Mouse (Mus musculus) heart, adult 11 months (tissue): ENCODE data around the gene Hes7.
A peak's percentile ranks its signal among the peaks of the same experiment; 100 is the strongest.

Source experiments
- DNase-seq: peaks from one replicate; pipeline ENCODE4 v3.0.0; 2022

Gene Hes7

DNA sequence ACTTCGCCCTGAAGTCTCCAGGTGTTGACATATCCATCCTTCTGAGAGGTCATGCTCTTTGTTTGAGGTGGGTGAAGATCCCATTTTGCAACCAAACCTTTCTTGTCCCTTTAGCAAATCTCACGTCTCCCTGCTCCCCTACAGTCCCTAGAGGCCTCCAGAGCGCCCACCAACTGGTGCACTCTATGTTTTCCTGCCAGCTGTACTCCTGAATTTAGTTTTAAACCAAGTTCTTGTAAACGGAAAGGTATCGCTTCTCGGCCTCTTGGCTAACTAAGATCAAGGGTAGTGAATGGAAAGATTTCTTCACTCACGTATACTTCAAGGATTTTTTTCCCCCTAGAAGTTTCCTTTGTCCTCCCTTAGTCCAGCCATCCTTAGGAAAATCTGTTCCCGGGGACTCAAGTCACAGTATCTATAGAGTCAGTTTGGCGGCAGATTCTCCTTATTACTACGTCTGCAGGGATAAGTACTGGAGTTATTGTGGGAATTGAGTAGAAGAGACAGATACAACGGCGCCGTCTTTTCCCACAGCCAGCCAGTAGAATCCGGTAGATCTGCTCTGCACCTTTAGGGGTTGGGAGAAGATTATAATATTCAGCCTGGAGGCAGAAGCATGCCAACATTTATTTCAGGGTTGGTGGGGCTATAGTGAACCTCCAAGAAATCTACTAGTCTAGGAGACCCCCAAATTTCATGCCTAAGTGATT lies 603 bp upstream of the Hes7 start:
- no peak for DNase-seq

DNA sequence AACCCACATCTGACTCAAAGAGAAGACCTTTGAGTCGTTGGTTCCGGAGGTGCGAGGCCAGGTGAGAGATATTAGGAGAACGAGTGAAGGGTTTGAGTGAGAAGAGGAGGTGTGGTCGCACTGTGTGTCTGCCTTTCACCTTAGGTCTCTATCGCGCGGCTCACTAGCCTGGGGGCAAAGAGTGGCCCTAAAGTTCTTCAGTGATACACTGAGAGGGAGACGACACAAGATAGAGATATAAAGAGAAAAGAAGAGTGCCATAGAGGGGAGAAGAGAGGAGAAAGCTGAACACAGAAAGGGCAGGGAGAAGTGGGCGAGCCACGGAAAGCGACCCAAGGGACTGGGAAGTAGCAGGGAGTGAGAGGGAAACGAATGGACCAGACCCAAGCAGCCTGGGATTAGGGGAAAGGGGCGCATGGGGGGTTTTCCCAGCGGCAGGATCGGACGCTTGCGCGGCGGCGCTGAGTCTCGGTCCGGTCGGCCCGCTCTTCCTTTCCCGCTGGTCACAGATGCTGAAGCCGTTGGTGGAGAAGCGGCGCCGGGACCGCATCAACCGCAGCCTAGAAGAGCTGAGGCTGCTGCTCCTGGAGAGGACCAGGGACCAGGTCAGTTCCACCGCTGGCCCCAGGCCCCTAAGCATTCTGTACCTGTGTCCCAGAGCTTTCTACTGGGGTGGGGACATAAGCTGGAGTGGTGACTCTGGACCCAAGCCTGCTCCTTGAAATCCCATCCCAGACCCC lies 967 bp downstream of the Hes7 start:
- peak; percentile 96 for DNase-seq

GRCm38 (mm10) chr11:69121741-69122335 lies 1.6 kb downstream of the Hes7 start:
- no peak for DNase-seq

DNA sequence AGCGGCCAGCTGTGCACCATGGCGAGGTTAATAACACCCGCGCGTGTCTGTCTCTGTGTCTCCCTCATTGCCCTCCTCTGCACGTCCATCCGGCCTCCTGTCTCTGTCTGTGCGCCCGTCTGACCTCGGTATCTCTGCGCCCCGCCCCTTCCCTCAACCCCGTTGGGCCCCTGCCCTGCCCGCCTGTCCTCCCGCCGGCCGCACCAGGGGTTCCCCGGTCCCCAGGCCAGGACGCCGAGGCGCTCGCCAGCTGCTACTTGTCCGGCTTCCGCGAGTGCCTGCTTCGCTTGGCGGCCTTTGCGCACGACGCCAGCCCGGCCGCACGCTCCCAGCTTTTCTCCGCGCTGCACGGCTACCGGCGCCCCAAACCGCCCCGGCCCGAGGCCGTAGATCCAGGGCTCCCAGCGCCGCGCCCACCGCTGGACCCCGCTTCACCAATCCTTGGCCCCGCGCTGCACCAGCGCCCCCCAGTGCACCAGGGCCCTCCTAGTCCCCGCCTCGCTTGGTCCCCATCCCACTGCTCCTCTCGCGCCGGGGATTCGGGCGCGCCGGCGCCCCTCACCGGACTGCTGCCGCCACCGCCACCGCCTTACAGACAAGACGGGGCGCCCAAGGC lies 2.2 kb downstream of the Hes7 start, which contains the start of gene 9130213A22Rik:
TSS of gene 9130213A22Rik (minus strand) at position 254 of the 616 bp plus-strand sequence.
- DNase-seq: peak; percentile 99

GRCm38 (mm10) chr11:69123056-69123692 lies 3.0 kb downstream of the Hes7 start:
- DNase-seq: peak; percentile 98

DNA sequence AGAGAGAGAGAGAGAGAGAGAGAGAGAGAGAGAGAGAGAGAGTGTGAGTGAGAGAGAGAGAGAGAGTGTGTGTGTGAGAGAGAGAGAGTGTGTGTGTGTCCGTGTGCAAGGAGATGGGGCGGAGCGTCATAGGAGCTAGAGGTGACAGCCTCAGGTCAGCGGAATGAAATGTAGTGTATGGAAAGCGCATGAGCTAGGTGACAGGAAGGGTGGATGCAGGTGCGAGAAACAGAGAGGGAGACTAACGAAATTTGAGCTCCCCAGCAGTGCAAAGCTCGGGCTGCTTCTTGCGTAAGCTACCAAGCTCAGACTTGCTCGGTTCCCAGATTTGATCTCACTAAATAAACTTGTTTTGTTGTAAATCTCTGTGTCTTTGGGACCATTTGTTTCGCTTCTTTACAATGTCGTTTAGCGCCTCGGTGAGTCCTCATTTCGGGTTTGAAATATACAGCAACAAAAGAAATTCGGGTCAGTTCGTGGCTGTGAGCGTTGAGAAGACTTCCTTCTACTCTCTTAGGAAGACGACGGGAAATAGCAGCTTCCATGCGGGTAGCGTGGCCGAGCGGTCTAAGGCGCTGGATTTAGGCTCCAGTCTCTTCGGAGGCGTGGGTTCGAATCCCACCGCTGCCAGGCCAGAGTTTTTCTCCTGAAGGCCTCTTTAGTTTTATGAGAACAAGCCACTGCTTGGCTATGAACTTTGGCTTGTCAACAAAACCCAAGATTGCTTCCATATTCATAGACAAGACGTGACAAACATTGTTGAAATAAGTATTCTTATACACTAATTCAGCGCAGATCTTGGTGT lies 3.7 kb downstream of the Hes7 start:
- peak; percentile 98 for DNase-seq

DNA sequence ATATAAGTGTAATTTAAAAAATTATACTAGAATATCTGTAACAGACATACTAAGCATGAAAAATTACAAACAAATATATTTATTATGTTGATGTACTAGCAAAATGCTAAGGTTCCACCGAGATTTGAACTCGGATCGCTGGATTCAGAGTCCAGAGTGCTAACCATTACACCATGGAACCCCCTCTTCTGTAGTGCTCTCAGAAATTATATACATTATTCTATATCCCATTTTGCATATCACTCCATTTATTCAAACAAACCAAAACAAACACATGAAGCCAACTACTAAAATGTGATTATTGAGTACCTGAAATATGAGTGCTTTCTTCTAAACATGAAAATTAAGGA lies 4.3 kb downstream of the Hes7 start:
- no peak for DNase-seq

DNA sequence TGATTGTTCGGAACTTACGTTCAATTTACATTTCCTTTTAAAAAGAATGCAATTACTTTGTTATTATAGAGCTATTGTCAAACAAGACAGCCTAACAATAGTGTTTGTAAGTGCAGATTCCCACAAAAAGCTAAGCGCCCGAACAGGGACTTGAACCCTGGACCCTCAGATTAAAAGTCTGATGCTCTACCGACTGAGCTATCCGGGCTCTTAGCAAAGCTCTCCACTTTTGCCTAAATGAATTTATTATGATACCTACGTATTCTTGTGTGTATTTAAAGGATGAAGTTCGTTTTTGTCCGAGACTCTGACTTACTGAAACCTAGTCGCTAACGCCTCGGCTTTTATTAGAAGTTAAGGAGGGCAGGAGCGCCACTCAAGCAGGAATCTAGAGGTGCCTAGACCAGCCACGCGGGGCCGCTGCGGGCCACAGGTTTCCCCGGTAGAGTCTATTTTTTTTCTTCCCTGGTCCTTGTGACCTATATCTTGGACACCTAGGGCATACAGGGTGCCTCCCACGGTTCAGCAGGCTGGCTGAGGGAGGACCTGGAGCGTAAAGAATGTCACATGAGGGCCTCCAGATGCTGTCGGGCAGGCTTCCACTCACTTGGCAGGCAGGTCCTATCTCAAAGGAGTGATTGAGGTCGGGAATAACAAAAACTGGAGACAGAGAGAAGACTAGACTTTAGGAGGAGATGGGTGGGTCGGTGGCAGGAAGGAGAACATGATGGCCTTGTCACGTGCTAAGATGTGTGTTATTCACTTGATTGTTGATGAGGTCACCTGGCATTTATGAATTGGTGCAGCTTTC lies 5.0 kb downstream of the Hes7 start:
- DNase-seq: peak; percentile 99

- DNase-seq: no peak
Measured at GRCm38 (mm10) chr11:69125852-69125918, 5.5 kb downstream of the Hes7 start, which contains the start of gene Aloxe3. Gene Aloxe3, plus strand, starts transcription at chr11:69125896.

- peak; percentile 96 for DNase-seq
Measured at GRCm38 (mm10) chr11:69125919-69126705, 5.9 kb downstream of the Hes7 start.

- peak; percentile 90 for DNase-seq
Measured at GRCm38 (mm10) chr11:69126706-69127095, 6.5 kb downstream of the Hes7 start.

- DNase-seq: peak; percentile 75
Measured at GRCm38 (mm10) chr11:69128426-69129122, 8.4 kb downstream of the Hes7 start.

- no peak for DNase-seq
Measured at GRCm38 (mm10) chr11:69133566-69133922, 13.3 kb downstream of the Hes7 start.

GRCm38 (mm10) chr11:69133923-69134621 lies 13.9 kb downstream of the Hes7 start:
- DNase-seq: peak; percentile 96

DNA sequence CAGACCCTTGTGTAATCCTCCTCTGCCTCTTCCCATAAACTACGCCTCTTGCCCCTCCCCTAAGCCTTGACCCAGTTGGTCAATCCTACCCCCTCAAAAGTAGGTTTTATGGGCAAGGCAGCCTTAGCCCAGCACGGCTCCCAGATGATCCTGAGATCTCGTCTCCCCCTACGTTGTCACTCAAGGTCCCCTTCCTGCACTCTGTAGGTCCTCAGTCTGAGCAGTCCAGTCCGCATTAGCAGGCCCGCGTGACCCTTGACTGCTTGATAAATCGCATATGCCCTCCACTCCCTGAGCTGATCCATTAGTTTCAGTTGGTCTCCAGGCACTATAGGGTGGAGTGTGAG lies 14.4 kb downstream of the Hes7 start:
- DNase-seq: no peak

DNA sequence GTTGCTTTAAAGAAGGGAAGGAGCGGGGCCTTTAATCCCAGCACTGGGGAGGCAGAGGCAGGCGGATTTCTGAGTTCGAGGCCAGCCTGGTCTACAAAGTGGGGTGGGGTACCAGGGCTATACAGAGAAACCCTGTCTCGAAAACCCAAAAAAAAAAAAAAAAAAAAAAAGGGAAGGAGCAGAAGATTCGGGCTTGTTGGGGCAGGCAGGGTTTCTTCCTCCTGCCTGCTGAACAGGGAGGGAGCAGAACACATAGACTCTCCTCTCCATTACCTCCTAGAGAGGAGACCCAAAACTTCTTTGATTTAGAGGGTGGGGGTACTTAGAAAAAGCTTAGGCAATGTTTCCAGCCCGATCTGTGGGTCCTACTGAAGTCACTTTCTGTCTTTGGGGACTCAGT lies 15.2 kb downstream of the Hes7 start:
- DNase-seq: no peak

- DNase-seq: no peak
Measured at GRCm38 (mm10) chr11:69147546-69147945, 27.3 kb downstream of the Hes7 start.

GRCm38 (mm10) chr11:69148451-69148960 lies 28.3 kb downstream of the Hes7 start:
- no peak for DNase-seq

- no peak for DNase-seq
Measured at GRCm38 (mm10) chr11:69149728-69150127, 29.5 kb downstream of the Hes7 start.

GRCm38 (mm10) chr11:69150444-69150843 lies 30.2 kb downstream of the Hes7 start:
- no peak for DNase-seq
